Comparison of ENCODE assay signal across 18 mouse cellular contexts in the genomic region with DNA sequence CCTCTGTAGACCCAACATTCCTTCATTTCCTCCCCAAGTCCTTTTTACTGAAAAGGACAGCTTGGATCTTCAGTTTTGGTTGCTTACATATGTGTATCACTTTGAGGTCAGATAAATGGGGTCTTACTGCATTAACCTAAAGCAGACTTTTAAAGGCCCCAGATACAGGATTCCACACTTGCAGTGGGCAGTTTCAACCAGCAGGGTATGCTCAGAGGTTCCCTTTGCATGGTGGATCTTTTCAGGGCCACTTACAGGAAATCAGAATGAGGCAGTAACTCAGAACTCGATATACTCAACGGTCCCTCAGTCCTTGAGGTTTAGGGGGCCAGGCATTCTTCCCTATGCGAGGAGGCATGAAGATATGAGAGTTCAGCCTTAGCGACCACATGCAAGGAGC.
DNase-seq lines count a peak whose midpoint lies in the region; ATAC-seq and TF ChIP-seq lines count a peak whose summit lies in the region.
"Had no signal": no experiment of that assay in that cellular context is flagged by ENCODE, and none has a peak within 500 bp of the region (broad histone marks: within the 10 kb centered on the region; RNA-seq: fewer than 3 reads in every experiment).

No protein-coding gene starts in this region.

- H3K27ac ChIP-seq in hindbrain, postnatal 0 days, result no peak overlapping the region
- H3K27ac ChIP-seq in hindbrain, embryonic 12.5 days, result no peak overlapping the region
- no peak overlapping the region for H3K27ac ChIP-seq in midbrain, postnatal 0 days (ENCODE audit: low read depth, low read length)
- H3K27ac ChIP-seq in midbrain, embryonic 13.5 days, result no peak overlapping the region
- peak overlapping the region; percentile 73; the same call in 1 of the 2 replicates for H3K27ac ChIP-seq in brown adipose tissue, adult 24 weeks (replicated peaks; ENCODE audit: low read depth, low read length)
- H3K27ac ChIP-seq: gastrocnemius, adult 2 months; limb, embryonic 13.5 days; liver, embryonic 13.5 days; midbrain, embryonic 15.5 days had no signal

- H3K4me1 ChIP-seq in hindbrain, postnatal 0 days (ENCODE audit: insufficient read depth, low read length), result no peaks in the 10 kb centered on the region
- no peaks in the 10 kb centered on the region for H3K4me1 ChIP-seq in hindbrain, embryonic 12.5 days
- H3K4me1 ChIP-seq in midbrain, postnatal 0 days (ENCODE audit: insufficient read depth, low read length), result no peaks in the 10 kb centered on the region
- H3K4me1 ChIP-seq in midbrain, embryonic 13.5 days (replicated peaks), result no peaks in the 10 kb centered on the region
- peaks cover 7% of the 10 kb centered on the region for H3K4me1 ChIP-seq in brown adipose tissue, adult 24 weeks (ENCODE audit: control insufficient read depth, insufficient read depth, insufficient read length, low read length)
- H3K4me1 ChIP-seq: limb, embryonic 13.5 days; liver, embryonic 13.5 days; midbrain, embryonic 15.5 days had no signal

- ATAC-seq in hindbrain, postnatal 0 days, result no peak
- ATAC-seq in hindbrain, embryonic 12.5 days (ENCODE audit: low FRiP score), result no peak
- ATAC-seq in midbrain, postnatal 0 days (ENCODE audit: low FRiP score), result no peak
- ATAC-seq in midbrain, embryonic 13.5 days, result no peak
- ATAC-seq: midbrain, embryonic 15.5 days had no signal

- no peak overlapping the region for H3K4me2 ChIP-seq in hindbrain, postnatal 0 days (ENCODE audit: low read depth, low read length)
- no peak overlapping the region for H3K4me2 ChIP-seq in hindbrain, embryonic 12.5 days (replicated peaks)
- H3K4me2 ChIP-seq in midbrain, postnatal 0 days (ENCODE audit: low read depth, low read length, poor library complexity, severe bottlenecking), result no peak overlapping the region
- no peak overlapping the region for H3K4me2 ChIP-seq in midbrain, embryonic 13.5 days (replicated peaks)
- H3K4me2 ChIP-seq: limb, embryonic 13.5 days; liver, embryonic 13.5 days; midbrain, embryonic 15.5 days had no signal

- TF ChIP-seq CTCF in hindbrain, postnatal 0 days (IDR thresholded peaks at IDR 0.05; ENCODE audit: low read depth), result peak; percentile 40
- TF ChIP-seq CTCF in midbrain, postnatal 0 days (IDR thresholded peaks at IDR 0.05), result peak; percentile 29

- H3K36me3 ChIP-seq in hindbrain, postnatal 0 days (ENCODE audit: insufficient read depth, low read length), result no peaks in the 10 kb centered on the region
- H3K36me3 ChIP-seq in hindbrain, embryonic 12.5 days, result no peaks in the 10 kb centered on the region
- H3K36me3 ChIP-seq in midbrain, postnatal 0 days (ENCODE audit: insufficient read depth, low read length), result no peaks in the 10 kb centered on the region
- H3K36me3 ChIP-seq in midbrain, embryonic 13.5 days, result no peaks in the 10 kb centered on the region
- H3K36me3 ChIP-seq: G1E; limb, embryonic 13.5 days; liver, embryonic 13.5 days; midbrain, embryonic 15.5 days had no signal

- 83% methylated on average over 4 of the region's 4 CpGs for WGBS in hindbrain, postnatal 0 days
- WGBS in hindbrain, embryonic 12.5 days, result 84% methylated on average over 4 of the region's 4 CpGs
- 83% methylated on average over 4 of the region's 4 CpGs for WGBS in midbrain, postnatal 0 days
- 89% methylated on average over 4 of the region's 4 CpGs for WGBS in midbrain, embryonic 13.5 days

- DNase-seq in hindbrain, postnatal 0 days (ENCODE audit: low spot score), result no peak
- no peak for DNase-seq in midbrain, postnatal 0 days (ENCODE audit: low spot score)
- no peak for DNase-seq in urinary bladder, adult 18-20 months (ENCODE audit: low spot score in 2 of 2)
- DNase-seq in adrenal gland, adult 8-10 months, result no peak
- DNase-seq in layer of hippocampus, adult 8-10 months (ENCODE audit: low spot score in 2 of 2), result no peak
- DNase-seq: adrenal gland, adult 2 months; embryo, embryonic 11 days; gastrocnemius, adult 2 months; heart, postnatal 4 days; kidney, adult 8-10 months; kidney, postnatal 25 days; liver, embryonic 13.5 days had no signal

- no peaks in the 10 kb centered on the region for H3K9me3 ChIP-seq in hindbrain, postnatal 0 days (ENCODE audit: low read length)
- no peaks in the 10 kb centered on the region for H3K9me3 ChIP-seq in hindbrain, embryonic 12.5 days (replicated peaks)
- H3K9me3 ChIP-seq in midbrain, postnatal 0 days (ENCODE audit: low read length), result peaks cover 3% of the 10 kb centered on the region; the same call in 1 of the 2 replicates
- no peaks in the 10 kb centered on the region for H3K9me3 ChIP-seq in midbrain, embryonic 13.5 days
- H3K9me3 ChIP-seq: limb, embryonic 13.5 days; liver, embryonic 13.5 days; midbrain, embryonic 15.5 days had no signal

- no peaks in the 10 kb centered on the region for H3K27me3 ChIP-seq in hindbrain, postnatal 0 days (ENCODE audit: insufficient read depth, low read length)
- no peaks in the 10 kb centered on the region for H3K27me3 ChIP-seq in hindbrain, embryonic 12.5 days
- no peaks in the 10 kb centered on the region for H3K27me3 ChIP-seq in midbrain, postnatal 0 days (ENCODE audit: insufficient read depth, low read length)
- H3K27me3 ChIP-seq in midbrain, embryonic 13.5 days, result no peaks in the 10 kb centered on the region
- H3K27me3 ChIP-seq: limb, embryonic 13.5 days; liver, embryonic 13.5 days; midbrain, embryonic 15.5 days had no signal

- H3K9ac ChIP-seq in hindbrain, postnatal 0 days (replicated peaks; ENCODE audit: low read length), result no peak overlapping the region
- H3K9ac ChIP-seq in hindbrain, embryonic 12.5 days, result no peak overlapping the region
- no peak overlapping the region for H3K9ac ChIP-seq in midbrain, postnatal 0 days (replicated peaks; ENCODE audit: low read length, poor library complexity, severe bottlenecking)
- no peak overlapping the region for H3K9ac ChIP-seq in midbrain, embryonic 13.5 days (replicated peaks)
- H3K9ac ChIP-seq: limb, embryonic 13.5 days; liver, embryonic 13.5 days; midbrain, embryonic 15.5 days had no signal

- no peak overlapping the region for H3K4me3 ChIP-seq in hindbrain, postnatal 0 days (ENCODE audit: low read length)
- no peak overlapping the region for H3K4me3 ChIP-seq in hindbrain, embryonic 12.5 days
- H3K4me3 ChIP-seq in midbrain, postnatal 0 days (ENCODE audit: low read depth, low read length), result no peak overlapping the region
- no peak overlapping the region for H3K4me3 ChIP-seq in midbrain, embryonic 13.5 days (replicated peaks)
- no peak overlapping the region for H3K4me3 ChIP-seq in brown adipose tissue, adult 24 weeks (ENCODE audit: insufficient read depth, low read depth, low read length)
- H3K4me3 ChIP-seq: gastrocnemius, adult 2 months; limb, embryonic 13.5 days; liver, embryonic 13.5 days; midbrain, embryonic 15.5 days had no signal
